Mouse (Mus musculus): ENCODE data around the gene Spns3. TPM values are rescaled to one million over a fixed set of nuclear protein-coding genes. Genes with fewer than 3 reads are reported as not detected.

The Spns3 gene
- 10 to 100 TPM in 1 of 2 experiments, 1 to 10 TPM in 1; 8.7 to 10.8 TPM for total RNA-seq (2023)

GRCm38 (mm10) chr11:72550134-72550988, at the start of gene Spns3:
Gene Spns3 (minus strand): TSS chr11:72550506.

GRCm38 (mm10) chr11:72489881-72490301, 60.4 kb downstream of the Spns3 start, which contains the start of gene Spns2:
Gene Spns2 (minus strand): TSS chr11:72489904.

Other genes starting within 250 kb of the Spns3 start
- gene Xaf1, start 248.9 kb downstream of the Spns3 start, total RNA-seq (2023) = 10 to 100 TPM; 12.2 to 15.3 TPM
- not detected for gene Fbxo39, start 236.1 kb downstream of the Spns3 start, total RNA-seq (2023)
- gene Tekt1, start 188.1 kb downstream of the Spns3 start, total RNA-seq (2023) = not detected
- under 1 TPM; 0.33 to 0.37 TPM for gene Smtnl2, start 138.8 kb downstream of the Spns3 start, total RNA-seq (2023)
- not detected for gene Ggt6, start 115.0 kb downstream of the Spns3 start, total RNA-seq (2023)
- gene Mybbp1a, start 109.2 kb downstream of the Spns3 start, total RNA-seq (2023) = 10 to 100 TPM; 34.2 to 42.5 TPM
- 1 to 10 TPM; 1.2 to 1.3 TPM for gene Spns2, start 60.6 kb downstream of the Spns3 start, total RNA-seq (2023)
- 10 to 100 TPM; 19.6 to 19.9 TPM for gene Ube2g1, start 56.8 kb upstream of the Spns3 start, total RNA-seq (2023)
- gene Ankfy1, start 139.5 kb upstream of the Spns3 start, total RNA-seq (2023) = 10 to 100 TPM; 63.0 to 78.8 TPM
- gene Cyb5d2, start 245.6 kb upstream of the Spns3 start, total RNA-seq (2023) = 1 to 10 TPM; 6.9 to 9.3 TPM
- 10 to 100 TPM; 64.6 to 69.9 TPM for gene Zzef1, start 245.7 kb upstream of the Spns3 start, total RNA-seq (2023)